Mouse (Mus musculus) kidney, postnatal 25 days (tissue): ENCODE results near the gene Prom1.

Experiments used
- DNase-seq, 2 experiments: peaks; one replicate each; pipeline ENCODE4 v3.0.0; 2021; ENCODE audit warnings: mixed read lengths in 2 of 2

Gene Prom1

GRCm38 (mm10) chr5:44080276-44081054 is 21.4 kb downstream of the Prom1 start:
- DNase-seq: no peak

- no peak for DNase-seq
Observed at GRCm38 (mm10) chr5:44075432-44075831, 26.4 kb downstream of the Prom1 start.

GRCm38 (mm10) chr5:44073634-44074033 is 28.2 kb downstream of the Prom1 start:
- DNase-seq: no peak

GRCm38 (mm10) chr5:44070529-44071133 is 31.2 kb downstream of the Prom1 start:
- DNase-seq: no peak

GRCm38 (mm10) chr5:44058258-44058657 is 43.6 kb downstream of the Prom1 start:
- DNase-seq: no peak

- DNase-seq: no peak
Observed at GRCm38 (mm10) chr5:44050213-44050612, 51.6 kb downstream of the Prom1 start.

GRCm38 (mm10) chr5:44049395-44049976 is 52.3 kb downstream of the Prom1 start:
- no peak for DNase-seq

GRCm38 (mm10) chr5:44048568-44049363 is 53.1 kb downstream of the Prom1 start:
- peak in 1 of 2 experiments; percentile 13 for DNase-seq

- DNase-seq: no peak
Observed at GRCm38 (mm10) chr5:44041725-44042124, 60.1 kb downstream of the Prom1 start.

GRCm38 (mm10) chr5:44041056-44041455 is 60.8 kb downstream of the Prom1 start:
- no peak for DNase-seq

- no peak for DNase-seq
Observed at GRCm38 (mm10) chr5:43998295-43998989, 103.4 kb downstream of the Prom1 start.

- DNase-seq: no peak
Observed at GRCm38 (mm10) chr5:43997626-43998025, 104.2 kb downstream of the Prom1 start.

GRCm38 (mm10) chr5:43996162-43996561 is 105.7 kb downstream of the Prom1 start:
- no peak for DNase-seq

GRCm38 (mm10) chr5:43994981-43995380 is 106.9 kb downstream of the Prom1 start:
- no peak for DNase-seq

- DNase-seq: peak; percentile 68 to 78
Observed at GRCm38 (mm10) chr5:43990316-43990715, 111.5 kb downstream of the Prom1 start.

- no peak for DNase-seq
Observed at GRCm38 (mm10) chr5:43989017-43989416, 112.8 kb downstream of the Prom1 start.

- DNase-seq: no peak
Observed at GRCm38 (mm10) chr5:43986212-43986611, 115.6 kb downstream of the Prom1 start.

- no peak for DNase-seq
Observed at GRCm38 (mm10) chr5:43982896-43983295, 118.9 kb downstream of the Prom1 start.

- peak; percentile 14 to 56 for DNase-seq
Observed at GRCm38 (mm10) chr5:43981620-43982019, 120.2 kb downstream of the Prom1 start, which contains the start of gene Fgfbp1. TSS of gene Fgfbp1 (minus strand) at chr5:43981779.

GRCm38 (mm10) chr5:43980397-43980796 is 121.4 kb downstream of the Prom1 start:
- no peak for DNase-seq

- no peak for DNase-seq
Observed at GRCm38 (mm10) chr5:43976821-43977561, 124.8 kb downstream of the Prom1 start.

GRCm38 (mm10) chr5:43974166-43974565 is 127.7 kb downstream of the Prom1 start:
- DNase-seq: no peak
